In the genomic region with DNA sequence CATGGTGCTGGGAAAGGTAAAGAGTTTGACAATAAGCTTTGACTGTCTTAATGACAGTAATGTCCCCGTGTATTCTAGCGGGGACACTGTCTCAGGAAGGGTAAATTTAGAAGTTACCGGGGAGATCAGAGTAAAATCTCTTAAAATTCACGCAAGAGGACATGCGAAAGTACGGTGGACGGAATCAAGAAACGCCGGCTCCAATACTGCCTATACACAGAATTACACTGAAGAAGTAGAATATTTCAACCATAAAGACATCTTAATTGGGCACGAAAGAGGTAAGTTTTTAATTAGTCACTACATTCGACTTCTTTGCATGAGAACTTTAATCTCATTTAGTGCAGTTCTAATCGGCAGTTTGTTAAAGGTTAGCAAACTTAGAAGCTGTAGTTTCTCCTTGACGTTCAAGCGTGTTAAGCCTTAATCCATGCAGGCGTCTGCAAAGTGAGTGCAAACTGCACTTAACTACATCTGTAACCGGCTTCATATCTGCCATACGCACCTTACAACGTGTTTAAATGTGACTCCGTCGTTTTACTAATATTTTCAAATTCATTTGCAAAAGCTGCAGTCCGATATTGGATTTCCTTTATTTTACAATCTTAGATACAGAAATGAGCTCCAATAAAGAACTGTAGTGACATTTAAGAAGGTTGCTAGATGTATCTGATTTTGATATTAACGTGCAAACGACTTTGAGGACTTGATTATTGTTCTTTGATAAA, we compare ENCODE assay signal across 8 mouse cellular contexts. TPM values are rescaled to one million over a fixed set of nuclear protein-coding genes. Genes with fewer than 3 reads are reported as not detected.
A peak's percentile ranks its signal among the peaks of the same experiment; 100 is the strongest.
DNase-seq lines count a peak whose midpoint lies in the region; ATAC-seq lines count a peak whose summit lies in the region.

No protein-coding gene starts in this region.

- no peaks in the 10 kb centered on the region for H3K9me3 ChIP-seq in lung, embryonic 15.5 days
- H3K9me3 ChIP-seq in forebrain, embryonic 14.5 days (replicated peaks; ENCODE audit: control insufficient read depth, low read length): no peaks in the 10 kb centered on the region
- no peaks in the 10 kb centered on the region for H3K9me3 ChIP-seq in kidney, embryonic 16.5 days (ENCODE audit: low read length)
- no peaks in the 10 kb centered on the region for H3K9me3 ChIP-seq in midbrain, embryonic 16.5 days (replicated peaks; ENCODE audit: control insufficient read depth, low read length, poor library complexity, severe bottlenecking)

- H3K4me2 ChIP-seq in lung, embryonic 15.5 days: peak overlapping the region; percentile 56
- H3K4me2 ChIP-seq in forebrain, embryonic 14.5 days (ENCODE audit: low read length): peak overlapping the region; percentile 64
- H3K4me2 ChIP-seq in kidney, embryonic 16.5 days (replicated peaks; ENCODE audit: low read depth, low read length): peak overlapping the region; percentile 48
- H3K4me2 ChIP-seq in midbrain, embryonic 16.5 days (ENCODE audit: low read length): peak overlapping the region; percentile 51

- no peak for ATAC-seq in lung, embryonic 15.5 days (ENCODE audit: borderline replicate concordance, extremely low read depth, low FRiP score, low TSS enrichment)
- no peak for ATAC-seq in forebrain, embryonic 14.5 days
- ATAC-seq in kidney, embryonic 16.5 days (ENCODE audit: low FRiP score, low TSS enrichment): no peak
- ATAC-seq in midbrain, embryonic 16.5 days: no peak

- no peak for DNase-seq in lung, postnatal 4 days
- peak; percentile 14 for DNase-seq in T-cell, adult 2 months (ENCODE audit: low spot score)
- peak; percentile 69 for DNase-seq in forebrain, embryonic 14.5 days (ENCODE audit: low spot score)
- no peak for DNase-seq in adrenal gland, adult 18-20 months (ENCODE audit: low spot score in 2 of 2)
- no peak for DNase-seq in gastrocnemius, adult 18-20 months (ENCODE audit: low spot score)

- H3K27ac ChIP-seq in lung, embryonic 15.5 days: peak overlapping the region; percentile 100
- peak overlapping the region; percentile 100 for H3K27ac ChIP-seq in forebrain, embryonic 14.5 days (ENCODE audit: low read depth, low read length)
- H3K27ac ChIP-seq in kidney, embryonic 16.5 days (ENCODE audit: low read length): peak overlapping the region; percentile 100
- H3K27ac ChIP-seq in midbrain, embryonic 16.5 days (ENCODE audit: low read length): peak overlapping the region; percentile 100

- H3K4me1 ChIP-seq in lung, embryonic 15.5 days: peaks cover 6% of the 10 kb centered on the region
- H3K4me1 ChIP-seq in forebrain, embryonic 14.5 days (ENCODE audit: control insufficient read depth, insufficient read depth, low read length): no peaks in the 10 kb centered on the region; the same call in 1 of the 2 replicates
- H3K4me1 ChIP-seq in kidney, embryonic 16.5 days (ENCODE audit: insufficient read depth, low read length): peaks cover 7% of the 10 kb centered on the region; the same call in 1 of the 2 replicates
- H3K4me1 ChIP-seq in midbrain, embryonic 16.5 days (ENCODE audit: control insufficient read depth, insufficient read depth, low read length): peaks cover 3% of the 10 kb centered on the region; the same call in 1 of the 2 replicates

- under 1% methylated on average over 23 of the region's 23 CpGs for WGBS in lung, embryonic 15.5 days
- WGBS in forebrain, embryonic 14.5 days: under 1% methylated on average over 23 of the region's 23 CpGs
- under 1% methylated on average over 23 of the region's 23 CpGs for WGBS in kidney, embryonic 16.5 days
- WGBS in midbrain, embryonic 16.5 days: under 1% methylated on average over 23 of the region's 23 CpGs

- no peaks in the 10 kb centered on the region for H3K27me3 ChIP-seq in lung, embryonic 15.5 days
- H3K27me3 ChIP-seq in forebrain, embryonic 14.5 days (replicated peaks; ENCODE audit: control insufficient read depth, insufficient read depth, low read length): no peaks in the 10 kb centered on the region
- no peaks in the 10 kb centered on the region for H3K27me3 ChIP-seq in kidney, embryonic 16.5 days (ENCODE audit: insufficient read depth, low read length)
- H3K27me3 ChIP-seq in midbrain, embryonic 16.5 days (ENCODE audit: control insufficient read depth, insufficient read depth, low read depth, low read length): no peaks in the 10 kb centered on the region

- peaks cover 9% of the 10 kb centered on the region for H3K36me3 ChIP-seq in lung, embryonic 15.5 days
- H3K36me3 ChIP-seq in forebrain, embryonic 14.5 days (ENCODE audit: control insufficient read depth, insufficient read depth, low read length): peaks cover 10% of the 10 kb centered on the region
- H3K36me3 ChIP-seq in kidney, embryonic 16.5 days (ENCODE audit: insufficient read depth, low read length): peaks cover 1% of the 10 kb centered on the region; the same call in 1 of the 2 replicates
- peaks cover 7% of the 10 kb centered on the region for H3K36me3 ChIP-seq in midbrain, embryonic 16.5 days (ENCODE audit: control insufficient read depth, insufficient read depth, low read length)

- peak overlapping the region; percentile 99 for H3K9ac ChIP-seq in lung, embryonic 15.5 days
- peak overlapping the region; percentile 99 for H3K9ac ChIP-seq in forebrain, embryonic 14.5 days (ENCODE audit: low read length)
- peak overlapping the region; percentile 100 for H3K9ac ChIP-seq in kidney, embryonic 16.5 days (replicated peaks; ENCODE audit: low read length)
- H3K9ac ChIP-seq in midbrain, embryonic 16.5 days (ENCODE audit: low read depth, low read length): peak overlapping the region; percentile 100

- H3K4me3 ChIP-seq in lung, embryonic 15.5 days: peak overlapping the region; percentile 82
- H3K4me3 ChIP-seq in forebrain, embryonic 14.5 days (ENCODE audit: low read depth, low read length): peak overlapping the region; percentile 95
- peak overlapping the region; percentile 88 for H3K4me3 ChIP-seq in kidney, embryonic 16.5 days (ENCODE audit: low read length)
- H3K4me3 ChIP-seq in midbrain, embryonic 16.5 days (ENCODE audit: low read depth, low read length): peak overlapping the region; percentile 83

RNA-seq across cellular contexts. Expression of a gene that starts 0.6 kb away (rescaled TPM):
- 56.0 and 63.1 TPM in 2 replicates for polyA plus RNA-seq in lung, embryonic 15.5 days (2015; fragmentation: Nextera tagmentation; extraction: Ambion mirVana)
- 56.0 and 77.6 TPM in 2 replicates for polyA plus RNA-seq in forebrain, embryonic 14.5 days (2014; fragmentation: Nextera tagmentation; extraction: Ambion mirVana)
- 61.5 and 64.4 TPM in 2 replicates for polyA plus RNA-seq in kidney, embryonic 16.5 days (2015; fragmentation: Nextera tagmentation; extraction: Ambion mirVana)
- polyA plus RNA-seq in midbrain, embryonic 16.5 days (2015; fragmentation: Nextera tagmentation; extraction: Ambion mirVana): 53.4 and 55.8 TPM in 2 replicates
- 100 to 1,000 TPM in 1 of 2 experiments, 10 to 100 TPM in 1; 59.6 to 136 TPM for total RNA-seq in adrenal gland, adult 18-20 months (2021)
- total RNA-seq in gastrocnemius, adult 18-20 months (2021): 100 to 1,000 TPM in 1 of 2 experiments, 10 to 100 TPM in 1; 38.6 to 147 TPM

Comparison
In these comparisons a context has a peak if more than half of its experiments do, and no peak if none do; other contexts are left out.
1. DNase-seq: peak in T-cell, adult 2 months (single experiment) and forebrain, embryonic 14.5 days (single experiment); none in lung, postnatal 4 days (0 of 2), adrenal gland, adult 18-20 months (0 of 2) and gastrocnemius, adult 18-20 months (single experiment).
2. Peak in every context shown above with its lines, with median percentiles within 50 percentile points of each other: H3K27ac ChIP-seq, H3K4me2 ChIP-seq, H3K4me3 ChIP-seq and H3K9ac ChIP-seq.